Mouse (Mus musculus): ENCODE data around the gene Zfp654.

Gene Zfp654

DNA sequence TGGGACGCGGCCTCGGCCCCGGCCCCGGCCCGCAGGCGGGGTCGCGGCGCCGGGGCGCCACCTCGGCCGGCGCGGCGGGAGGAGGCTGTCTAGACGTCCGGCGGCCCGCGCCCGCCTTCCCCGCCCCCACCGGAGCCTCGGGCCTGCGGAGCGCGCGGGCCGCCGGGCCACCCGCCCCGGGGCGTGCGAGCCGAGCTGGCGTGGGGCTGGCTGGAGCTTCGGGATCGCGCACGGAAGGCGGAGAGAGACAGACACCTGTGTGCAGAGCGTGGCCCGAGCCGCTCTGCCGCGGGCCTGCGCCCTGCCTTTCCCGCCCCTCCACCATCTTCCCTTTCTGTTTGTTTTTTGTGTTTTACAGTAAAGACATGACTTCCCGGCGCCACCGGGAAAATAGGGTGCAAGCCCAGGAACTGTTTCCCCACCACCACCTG lies 1.0 kb upstream of the Zfp654 start:
- DNase-seq: peak; percentile 50

DNA sequence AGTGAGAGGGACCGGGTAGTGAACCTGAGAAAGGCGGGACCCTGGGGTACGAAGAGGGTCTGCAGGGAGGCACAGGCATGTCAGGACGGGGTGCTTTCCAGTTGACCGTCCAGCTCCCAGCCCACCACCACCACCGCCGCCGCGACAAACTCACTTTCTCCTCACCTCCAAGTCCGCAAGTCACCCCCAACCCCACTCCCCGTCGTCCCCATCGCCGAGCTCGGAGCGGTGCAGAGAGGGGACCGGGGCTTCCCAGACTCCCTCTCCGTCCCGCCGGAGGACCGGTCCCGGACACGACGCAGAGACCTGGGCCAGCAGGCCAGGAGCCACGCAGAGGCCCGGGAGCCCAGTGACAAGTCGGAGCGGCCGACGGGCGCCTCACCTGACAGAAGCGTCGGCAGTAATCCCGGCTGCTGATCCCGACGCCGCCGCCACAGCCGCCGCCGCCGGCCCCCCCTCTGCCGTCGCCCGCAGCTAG lies 328 bp downstream of the Zfp654 start:
- no peak for DNase-seq

DNA sequence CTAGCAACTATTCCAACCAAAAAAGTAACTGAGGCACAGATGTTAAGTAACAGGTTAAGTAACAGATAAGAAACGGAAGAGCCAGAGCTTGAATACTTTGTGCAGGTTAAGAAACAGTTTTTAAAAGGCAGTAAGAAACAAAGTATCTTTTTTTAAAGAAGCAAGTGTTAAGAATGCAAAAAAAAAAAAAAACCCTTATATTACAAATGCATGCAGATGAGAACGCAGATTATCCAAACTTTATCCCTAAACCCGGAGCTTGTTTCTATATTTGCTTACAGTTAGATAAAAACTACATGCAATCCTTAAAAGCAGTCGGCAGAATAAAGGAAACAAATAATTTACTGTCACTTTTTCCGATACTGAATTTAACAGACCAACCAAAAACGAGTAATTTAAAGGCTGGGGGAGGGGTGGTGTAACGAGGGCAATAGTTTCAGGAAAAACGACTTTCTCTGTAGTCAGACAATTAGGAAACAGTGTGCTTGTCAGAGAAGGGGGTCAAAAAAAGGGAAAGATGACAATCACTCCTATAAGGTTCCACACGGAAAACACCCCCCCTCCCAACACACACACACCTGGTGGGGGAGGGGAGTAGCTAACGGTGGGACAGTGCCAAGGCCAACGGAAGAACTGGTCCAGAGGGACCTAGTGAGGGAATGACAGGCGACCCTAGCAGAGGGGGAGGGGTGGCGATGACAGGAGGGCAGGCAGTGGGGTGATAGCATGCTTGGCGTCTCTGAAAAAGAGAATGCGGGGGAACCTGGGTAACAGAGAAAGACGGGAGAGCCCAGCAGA lies 966 bp downstream of the Zfp654 start:
- peak; percentile 34 for DNase-seq

DNA sequence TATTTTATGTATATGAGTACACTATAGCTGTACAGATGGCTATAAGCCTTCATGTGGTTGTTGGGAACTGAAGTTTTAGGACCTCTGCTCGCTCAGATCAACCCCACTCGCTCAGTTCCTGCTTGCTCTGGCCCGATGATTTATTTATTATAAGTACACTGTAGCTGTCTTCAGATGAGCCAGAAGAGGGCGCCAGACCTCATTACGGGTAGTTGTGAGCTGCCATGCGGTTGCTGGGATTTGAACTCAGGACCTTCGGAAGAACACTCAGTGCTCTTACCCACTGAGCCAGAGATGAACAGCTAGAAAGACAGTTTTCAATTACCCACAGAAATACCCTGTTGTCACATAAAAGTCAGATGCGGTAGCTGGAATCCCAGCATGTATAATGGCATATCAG lies 5.5 kb downstream of the Zfp654 start:
- DNase-seq: no peak

DNA sequence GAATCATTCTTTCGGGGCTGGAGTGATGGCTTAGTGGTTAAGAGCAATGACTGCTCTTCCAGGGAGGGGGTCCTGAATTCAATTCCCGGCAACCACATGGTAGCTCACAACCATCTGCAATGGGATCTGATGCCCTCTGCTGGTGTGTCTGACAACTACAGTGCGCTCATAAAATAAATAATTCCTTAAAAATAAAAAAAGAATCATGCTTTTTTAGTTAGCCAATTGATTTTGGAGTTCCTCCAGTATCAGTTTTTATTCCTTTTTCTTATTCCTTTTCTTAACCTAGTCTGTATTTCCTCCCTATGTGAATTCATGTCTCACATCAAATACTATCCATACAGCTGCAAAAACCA lies 9.1 kb downstream of the Zfp654 start:
- DNase-seq: no peak

DNA sequence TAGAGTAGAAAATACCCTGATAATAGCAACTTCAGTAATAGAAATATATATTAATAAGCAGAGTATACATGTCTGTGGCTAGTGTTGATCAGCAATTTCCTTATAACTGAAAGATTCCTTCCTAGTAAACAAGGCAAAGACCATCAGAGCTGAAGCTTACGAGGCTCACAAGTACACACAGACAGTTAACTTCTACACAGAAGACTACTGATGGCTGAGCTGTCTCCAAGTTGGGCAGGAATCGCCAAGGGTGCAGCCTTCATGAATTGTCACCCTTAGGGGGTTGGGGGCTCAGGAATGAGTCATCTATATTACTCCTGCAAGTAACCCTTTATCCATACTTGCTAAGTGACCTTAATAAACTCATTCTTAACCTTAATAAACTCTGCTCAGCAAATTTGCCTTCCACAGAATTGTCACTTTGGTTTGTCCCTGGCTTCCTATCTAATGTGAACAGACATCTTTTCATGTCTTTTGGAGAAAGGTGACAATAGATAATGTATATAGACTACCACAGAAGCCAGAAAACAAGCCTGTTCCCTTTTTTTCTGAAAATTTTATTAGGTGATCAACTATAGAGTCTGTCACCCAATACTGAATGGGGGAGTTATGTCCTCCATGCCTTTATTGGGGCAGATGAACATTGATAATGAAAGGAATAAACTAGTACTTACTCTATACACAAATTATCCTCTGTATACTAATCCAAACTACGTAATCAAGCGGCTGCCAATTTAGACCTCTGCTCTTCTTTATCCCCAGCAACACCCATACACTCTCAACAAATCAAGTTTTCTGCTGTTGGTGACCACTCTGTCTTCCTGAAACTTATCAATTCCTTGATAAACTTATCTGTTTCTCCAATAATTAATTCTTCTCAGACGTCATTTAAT lies 9.7 kb downstream of the Zfp654 start:
- no peak for DNase-seq

DNA sequence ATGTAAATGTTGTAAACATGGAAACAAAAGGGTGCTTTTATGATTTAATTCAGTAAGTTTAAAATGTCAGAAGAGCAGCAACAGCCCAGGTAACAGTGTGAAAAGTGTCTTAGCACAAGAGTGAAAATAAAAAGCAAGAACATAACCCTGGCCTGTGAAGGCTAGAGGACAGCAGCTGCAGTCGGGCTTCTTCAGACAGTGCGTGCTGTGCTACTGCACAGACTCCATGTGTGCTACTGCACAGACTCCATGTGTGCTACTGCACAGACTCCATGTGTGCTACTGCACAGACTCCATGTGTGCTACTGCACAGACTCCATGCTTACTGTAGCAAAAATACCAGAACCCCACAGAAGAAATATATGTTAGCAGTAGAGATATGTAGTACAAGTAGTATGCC lies 14.7 kb downstream of the Zfp654 start:
- no peak for DNase-seq

DNA sequence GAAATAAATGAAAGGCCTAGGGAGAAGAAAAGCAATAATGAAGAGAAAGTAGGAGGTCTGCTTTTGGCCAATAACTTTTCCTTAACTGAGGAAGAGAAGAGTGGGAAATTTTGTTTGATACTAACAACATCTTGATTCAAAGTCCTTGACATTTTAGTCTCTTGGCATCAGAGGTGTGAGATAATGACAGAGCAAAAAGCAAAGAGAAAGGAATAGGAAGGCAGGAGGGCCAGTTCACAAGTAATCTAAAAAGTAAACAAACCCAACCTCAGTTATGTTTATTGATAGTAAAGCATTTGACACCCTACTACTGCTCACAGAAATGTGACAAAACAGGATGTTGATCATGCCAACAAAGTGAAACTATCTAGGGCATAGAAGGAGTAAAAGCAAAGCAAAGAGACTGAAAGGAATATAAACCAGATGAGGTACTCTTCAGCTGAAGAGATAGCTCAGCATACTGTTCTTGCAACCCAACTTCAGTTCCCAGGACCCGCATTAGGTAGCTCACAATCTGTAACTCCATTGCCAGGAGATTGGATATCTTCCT lies 15.4 kb downstream of the Zfp654 start:
- no peak for DNase-seq

DNA sequence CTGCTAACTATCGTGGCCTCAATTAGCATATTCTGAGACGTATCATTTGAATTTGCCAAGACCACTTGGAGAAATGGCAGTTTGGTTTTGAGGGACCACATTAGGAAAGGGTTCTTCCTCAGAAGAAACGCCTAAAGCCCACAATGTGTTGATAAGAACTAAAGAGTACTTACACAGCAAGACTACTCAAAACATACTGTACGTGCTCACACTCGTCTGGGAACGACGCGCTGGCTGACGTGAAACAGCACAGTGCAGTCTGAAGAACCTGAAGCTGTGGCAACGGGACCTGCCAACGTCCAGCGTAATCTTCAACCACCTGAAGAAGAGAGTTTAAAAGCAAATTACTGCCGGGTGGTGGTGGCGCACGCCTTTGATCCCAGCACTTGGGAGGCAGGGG lies 21.2 kb downstream of the Zfp654 start:
- DNase-seq: no peak

DNA sequence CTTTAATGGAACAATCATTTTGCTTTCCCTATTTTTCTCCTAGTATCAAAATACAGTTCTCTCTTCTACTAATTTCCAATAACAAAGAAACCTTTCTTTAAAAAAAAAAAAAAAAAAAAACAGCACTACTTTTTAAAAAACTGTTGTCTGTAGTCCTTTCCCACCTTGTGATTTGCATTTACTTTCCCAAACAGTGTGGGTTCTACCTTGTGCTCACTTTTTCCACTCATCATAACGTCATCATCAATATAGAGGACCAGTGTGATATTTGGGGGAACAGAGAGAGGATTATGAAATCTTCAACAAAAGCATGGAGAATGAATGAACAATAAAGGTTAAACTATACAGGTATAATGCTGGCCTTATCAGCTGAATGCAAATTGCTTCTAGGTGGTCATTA lies 27.0 kb downstream of the Zfp654 start:
- no peak for DNase-seq

DNA sequence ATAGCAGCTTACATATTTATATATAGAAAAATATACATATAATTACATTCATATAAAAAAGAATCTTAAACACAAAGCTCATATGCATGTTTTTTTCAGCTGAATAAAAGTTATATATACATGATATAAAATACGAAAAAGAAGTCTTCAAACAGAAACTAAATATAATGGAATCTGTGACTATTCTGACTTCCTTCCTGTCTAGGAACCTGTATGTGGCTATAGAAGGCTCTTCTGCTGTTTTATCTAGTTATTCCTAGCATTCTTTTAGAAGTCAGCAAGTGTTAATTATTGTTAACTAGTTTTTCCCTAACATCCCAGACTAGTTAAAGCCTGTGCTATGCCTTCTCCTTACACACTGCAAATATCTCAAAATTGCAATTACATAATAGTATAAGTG lies 27.6 kb downstream of the Zfp654 start:
- DNase-seq: no peak

DNA sequence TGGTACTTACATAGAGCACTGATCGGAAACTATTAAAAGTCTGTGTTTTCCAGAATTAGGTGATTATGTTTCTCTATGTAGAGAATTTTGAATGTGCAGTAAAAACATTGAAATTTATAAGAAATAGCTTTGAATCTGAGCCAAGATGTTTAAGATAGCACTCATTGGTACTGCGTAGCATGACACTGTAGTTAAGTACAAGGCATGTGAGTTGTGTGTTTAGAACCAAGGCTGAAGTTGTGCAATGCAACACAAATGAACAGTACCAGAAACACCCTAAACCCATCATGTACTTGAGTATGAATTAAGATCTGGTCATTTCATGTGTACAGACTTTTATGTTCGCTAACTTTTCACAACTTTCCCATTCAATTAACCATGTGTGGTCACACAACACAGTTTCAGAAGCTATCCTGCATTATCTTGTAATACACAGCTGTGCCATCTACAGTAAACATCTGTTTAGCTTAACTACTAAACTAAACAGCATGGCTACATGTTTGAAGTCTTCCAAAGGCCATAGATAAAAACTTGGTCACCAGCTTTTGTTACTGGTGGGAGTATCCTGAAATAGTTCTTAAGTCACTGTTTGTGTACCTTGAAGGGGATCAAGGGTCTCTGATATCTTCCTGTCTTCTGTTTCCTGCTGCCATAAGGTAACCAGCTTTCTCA lies 34.2 kb downstream of the Zfp654 start:
- no peak for DNase-seq

DNA sequence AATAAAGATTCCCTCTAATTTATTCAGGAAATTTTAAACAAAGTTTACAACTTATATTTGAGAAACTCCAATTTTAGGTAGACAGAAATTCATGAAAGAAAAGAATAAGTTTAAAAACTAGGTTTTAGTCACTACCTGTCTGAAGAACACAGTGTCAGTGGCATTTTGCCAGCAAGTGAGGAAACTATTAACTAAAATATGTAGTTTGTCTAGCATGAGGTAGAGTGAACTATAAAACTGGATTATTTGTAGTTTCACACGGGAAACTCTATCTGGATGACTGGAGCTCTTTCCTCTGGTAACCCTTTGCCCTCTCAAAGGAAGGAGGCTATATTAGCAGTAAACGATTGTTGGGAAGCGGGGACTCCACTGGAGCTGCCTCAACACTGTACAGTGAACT lies 48.4 kb downstream of the Zfp654 start:
- no peak for DNase-seq

DNA sequence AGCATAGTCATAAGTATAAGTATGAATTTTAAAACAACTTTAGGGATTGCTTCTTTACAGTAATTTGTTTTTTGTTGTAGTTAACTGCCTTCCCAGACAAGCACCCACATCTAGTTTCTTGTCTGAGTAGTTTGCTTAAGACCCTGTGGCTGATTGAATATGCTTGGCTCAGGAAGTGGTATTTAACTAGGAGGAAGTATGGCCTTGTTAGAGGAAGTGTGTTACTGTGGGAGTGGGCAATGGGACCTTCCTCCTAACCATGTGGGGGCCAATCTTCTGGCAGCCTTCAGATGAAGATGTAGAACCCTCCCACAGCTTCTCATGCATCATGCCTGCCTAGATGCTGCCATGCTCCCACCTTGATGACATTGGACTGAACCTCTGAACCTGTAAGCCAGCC lies 49.8 kb downstream of the Zfp654 start:
- no peak for DNase-seq

DNA sequence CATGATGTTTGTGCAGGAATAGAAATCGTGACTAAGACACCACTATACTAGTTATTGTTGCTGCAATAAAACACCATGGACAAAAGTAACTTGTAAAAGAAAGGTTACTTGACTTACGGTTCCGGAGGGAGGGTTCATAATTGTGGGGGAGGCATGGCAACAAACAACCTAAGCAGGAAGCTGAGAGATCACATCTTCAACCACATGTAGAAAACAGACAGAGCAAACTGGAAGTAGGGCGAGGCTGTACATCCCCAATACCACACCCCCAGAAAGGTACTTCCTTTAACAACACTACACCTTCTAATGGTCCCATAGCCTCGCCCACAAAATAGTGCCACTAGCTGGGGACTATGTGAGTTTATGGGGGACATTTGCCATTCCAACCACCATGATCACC lies 51.1 kb downstream of the Zfp654 start:
- DNase-seq: no peak

DNA sequence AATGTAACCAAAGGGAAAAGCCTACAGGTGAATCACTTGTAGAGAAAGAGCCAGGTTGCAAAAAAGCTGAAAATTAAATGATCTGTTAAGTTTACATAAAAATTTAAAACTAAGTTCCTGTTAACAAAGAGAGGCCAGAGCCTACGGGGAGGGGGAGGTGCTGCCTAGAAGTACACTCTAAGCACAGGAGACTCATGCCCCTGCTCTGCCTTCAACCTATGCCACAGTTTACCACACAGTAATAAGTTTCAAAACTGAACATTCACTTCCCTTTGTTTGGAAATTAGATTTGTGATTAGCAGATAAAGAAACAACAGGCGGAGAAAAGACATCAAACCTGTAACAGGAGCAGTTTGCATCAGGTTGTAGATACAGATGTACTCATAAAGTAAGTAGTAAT lies 56.6 kb downstream of the Zfp654 start:
- no peak for DNase-seq

DNA sequence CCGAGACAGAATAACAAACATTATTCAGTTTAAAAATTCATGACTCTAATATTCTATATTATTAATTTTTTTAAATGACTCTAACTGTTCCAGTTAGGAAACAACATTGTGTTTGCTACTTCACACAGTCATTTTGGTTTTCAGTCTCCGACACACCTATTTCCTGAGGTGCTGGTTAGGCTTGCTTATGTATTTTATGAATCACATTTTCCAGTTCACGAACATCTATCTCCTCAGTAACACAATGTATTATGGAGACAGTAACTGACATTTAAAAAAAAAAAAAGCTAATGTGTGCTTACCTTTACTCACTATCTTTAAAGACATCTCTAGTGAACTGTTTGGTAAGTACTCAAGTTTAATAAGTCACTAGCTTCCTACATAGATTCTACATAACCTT lies 61.7 kb downstream of the Zfp654 start:
- no peak for DNase-seq

DNA sequence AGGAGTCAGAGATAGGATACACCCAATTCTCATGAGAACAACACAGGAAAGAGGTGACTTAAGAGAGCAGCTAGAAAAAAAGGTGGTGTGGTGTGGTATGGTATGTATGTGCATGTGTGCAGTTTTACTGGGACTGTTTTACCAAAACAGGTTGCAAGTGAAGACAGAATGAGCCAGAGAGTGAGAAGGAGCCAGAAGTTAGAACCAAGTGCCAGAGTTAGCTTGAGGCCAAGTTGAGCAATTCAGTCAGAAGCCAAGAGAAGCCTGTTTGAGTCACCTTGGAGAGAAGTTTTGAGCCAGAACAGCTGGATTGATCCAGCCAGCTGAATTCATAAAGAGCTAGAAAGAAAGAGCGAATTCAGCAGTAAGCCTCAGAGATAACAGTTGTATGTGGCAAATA lies 75.9 kb downstream of the Zfp654 start:
- DNase-seq: no peak

DNA sequence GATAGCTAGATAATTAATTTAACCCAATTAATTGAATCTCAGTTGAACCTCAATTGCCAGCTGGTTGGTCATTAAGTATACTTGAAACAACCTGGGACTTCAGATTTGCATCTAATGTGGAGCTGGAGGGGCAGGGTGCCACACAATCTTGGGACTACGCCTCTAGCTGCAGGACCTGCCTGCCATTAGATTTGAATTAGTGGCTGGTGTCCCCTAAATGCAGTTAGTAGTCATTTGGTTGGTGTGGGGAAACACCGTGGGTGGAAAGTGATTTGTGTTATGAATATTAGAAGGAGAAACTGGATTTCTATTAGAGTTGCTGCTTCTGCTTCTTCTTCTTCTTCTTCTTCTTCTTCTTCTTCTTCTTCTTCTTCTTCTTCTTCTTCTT lies 80.0 kb downstream of the Zfp654 start:
- DNase-seq: no peak

DNA sequence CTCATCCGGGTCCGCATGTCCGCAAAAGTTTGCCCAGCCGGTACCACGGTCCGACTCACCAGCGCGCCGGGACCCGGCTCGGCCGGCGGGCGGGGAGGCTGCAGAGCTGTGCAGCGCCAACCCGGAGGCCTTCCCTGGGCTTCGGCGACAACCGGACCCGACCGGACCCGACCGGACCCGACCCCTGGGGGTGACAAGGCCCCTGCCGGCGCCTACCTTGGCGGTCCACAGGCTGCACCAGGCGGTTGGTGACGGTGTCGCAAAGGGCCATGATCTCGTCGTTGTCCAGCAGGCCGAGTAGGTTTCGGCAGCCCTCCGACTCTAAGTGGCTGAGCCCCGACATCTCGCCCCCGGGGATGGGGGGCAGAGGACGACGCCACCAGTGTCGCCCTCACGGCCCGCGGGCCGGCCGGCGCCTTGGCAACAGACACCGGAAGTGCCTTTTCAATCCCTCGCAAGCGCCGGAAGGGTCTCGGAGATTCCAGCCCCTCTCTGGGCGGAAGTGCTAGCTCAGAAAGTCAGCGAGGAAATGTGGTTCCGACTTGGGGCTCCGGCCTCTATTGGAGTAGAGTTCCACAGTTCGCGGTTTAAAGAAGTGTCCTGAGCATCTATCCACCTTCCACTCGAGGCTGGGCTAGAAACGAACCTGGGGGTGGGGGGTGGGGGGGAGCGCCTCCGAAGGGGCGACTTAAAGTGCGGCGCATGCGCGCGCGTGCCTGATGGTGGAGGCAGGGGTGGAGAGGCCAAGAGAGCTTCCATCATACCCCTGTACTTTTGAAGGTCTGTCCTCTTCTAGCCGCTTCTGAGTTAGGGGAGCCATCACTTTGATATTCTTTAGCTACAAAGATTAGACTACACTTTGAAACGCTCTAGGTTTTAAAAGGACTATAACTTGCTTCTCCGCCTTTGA lies 80.7 kb downstream of the Zfp654 start, which contains the start of gene 4930453N24Rik:
Gene 4930453N24Rik, minus strand, starts transcription at position 641 of the 910 bp plus-strand sequence.
- DNase-seq: peak; percentile 86

DNA sequence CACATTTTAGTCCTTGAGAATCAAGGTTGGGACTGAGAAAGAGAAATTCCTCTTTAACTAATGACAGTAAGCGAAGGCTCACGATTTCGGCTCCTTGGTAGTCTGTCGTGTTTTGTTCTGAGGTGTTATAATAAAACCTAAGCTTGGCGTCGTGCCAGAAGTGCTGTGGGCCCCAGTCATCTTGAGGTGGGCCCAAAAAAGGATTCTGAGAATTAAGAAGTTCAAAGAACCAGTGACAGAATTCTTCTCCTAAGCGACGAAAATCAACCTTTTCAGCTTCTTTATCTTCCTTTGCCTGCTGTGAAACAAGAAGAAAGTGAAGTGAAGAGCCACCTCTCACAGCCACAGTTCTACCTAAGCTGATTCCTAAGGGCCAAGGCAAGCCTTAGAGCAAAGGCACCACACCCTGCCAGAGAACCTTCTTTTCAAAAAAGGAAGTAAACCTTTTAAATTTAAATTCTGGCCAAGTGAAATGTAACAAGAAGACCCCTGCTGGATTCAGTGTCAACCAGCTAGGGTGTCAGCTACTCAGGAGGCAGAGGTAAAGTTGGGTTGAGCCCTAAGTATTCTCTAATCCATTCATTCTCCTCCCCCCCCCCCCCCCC lies 84.7 kb downstream of the Zfp654 start:
- DNase-seq: no peak

DNA sequence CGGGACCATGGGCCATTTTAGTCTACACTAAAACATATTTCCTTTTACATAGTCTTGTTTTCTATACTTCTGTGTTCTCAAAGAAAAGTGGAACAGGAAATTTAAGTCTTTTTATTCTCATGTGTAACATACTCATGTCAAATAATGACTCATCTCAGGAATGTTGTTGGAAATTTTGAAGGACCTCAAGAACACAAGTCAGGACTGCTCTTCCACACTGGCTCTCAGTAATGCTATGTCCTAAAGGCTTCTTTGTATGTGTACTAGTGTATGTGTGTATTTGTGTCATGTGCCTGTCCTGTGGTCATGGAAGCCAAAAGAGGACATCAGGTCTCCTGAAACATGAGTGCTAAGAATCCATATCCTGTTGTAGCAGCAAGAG lies 92.2 kb downstream of the Zfp654 start:
- DNase-seq: no peak

Data from right cerebral cortex, postnatal 4 days (tissue).